7 mouse cellular contexts compared by ENCODE assay signal in the genomic region with DNA sequence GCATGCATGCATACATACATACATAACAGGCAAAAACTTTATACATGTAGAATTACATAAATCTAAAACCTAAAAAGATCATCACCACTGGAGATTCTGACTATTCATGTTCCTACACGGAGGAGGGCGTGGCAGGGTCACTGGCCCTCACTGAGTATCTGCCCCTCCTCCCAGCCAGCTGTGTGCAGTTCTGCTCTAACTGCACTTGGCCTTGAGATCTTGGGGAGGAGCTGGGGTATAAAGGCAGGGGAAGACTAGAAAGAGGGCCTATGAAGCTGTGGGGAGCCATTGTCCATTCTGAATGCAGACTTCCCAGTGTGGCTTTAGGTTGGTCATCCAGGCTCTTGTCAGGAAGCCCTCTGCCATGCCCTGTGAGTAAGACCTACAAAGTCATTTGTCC.
"Had no signal": no experiment of that assay in that cellular context is flagged by ENCODE, and none has a peak within 500 bp of the region (broad histone marks: within the 10 kb centered on the region; RNA-seq: fewer than 3 reads in every experiment).

No protein-coding gene starts in this region.

- DNase-seq: lung, adult 2 months; lung, postnatal 14 days; lung, postnatal 36 days; right cerebral cortex, postnatal 14 days; thymus, adult 2 months; thymus, postnatal 25 days; thymus, postnatal 4 days had no signal
